Mouse (Mus musculus) stomach, postnatal 0 days (tissue): ENCODE measurements around the gene Pdx1.

Source experiments
- CTCF ChIP-seq: IDR thresholded peaks from 2 replicates; pipeline ENCODE4 v1.5.1; 2016; ENCODE audit warnings: antibody characterized with exemption, low read depth, mild to moderate bottlenecking, moderate library complexity
- EP300 ChIP-seq: optimal IDR thresholded peaks from 2 replicates; pipeline ENCODE3; 2016; ENCODE audit warnings: antibody characterized with exemption

DNA sequence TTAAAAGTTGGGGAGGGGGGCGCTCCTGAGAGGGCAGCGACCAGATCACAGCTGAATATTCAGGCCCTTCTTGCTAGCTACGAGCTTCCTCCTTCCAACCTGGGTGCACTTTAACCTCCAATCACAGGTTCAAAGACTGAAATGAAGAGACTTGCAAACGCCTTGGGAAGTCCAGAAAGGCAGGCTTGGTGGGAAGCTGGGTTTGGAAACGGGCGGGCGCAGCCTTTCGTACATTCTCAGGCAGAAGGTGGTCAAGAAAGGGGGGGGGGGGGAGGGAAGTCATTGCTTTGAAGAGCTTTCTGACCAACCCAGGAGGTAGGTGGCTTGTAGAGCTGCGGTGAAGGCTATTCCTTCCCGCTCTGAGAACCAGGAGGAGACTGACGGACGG, 37.6 kb downstream of the Pdx1 start:
- TF ChIP-seq CTCF (no peak), EP300 (no peak)
